Mouse (Mus musculus) kidney, postnatal 25 days (tissue): ENCODE data around the gene Mcfd2.
"Not testable (repeated sequence)": the region's sequence is repeated elsewhere in the genome, so short reads cannot be mapped to it uniquely, and the experiment has no call there.

ENCODE experiments used
- DNase-seq, 2 experiments: peaks; one replicate each; pipeline ENCODE4 v3.0.0; 2021; ENCODE audit warnings: mixed read lengths in 2 of 2

The Mcfd2 gene

DNA sequence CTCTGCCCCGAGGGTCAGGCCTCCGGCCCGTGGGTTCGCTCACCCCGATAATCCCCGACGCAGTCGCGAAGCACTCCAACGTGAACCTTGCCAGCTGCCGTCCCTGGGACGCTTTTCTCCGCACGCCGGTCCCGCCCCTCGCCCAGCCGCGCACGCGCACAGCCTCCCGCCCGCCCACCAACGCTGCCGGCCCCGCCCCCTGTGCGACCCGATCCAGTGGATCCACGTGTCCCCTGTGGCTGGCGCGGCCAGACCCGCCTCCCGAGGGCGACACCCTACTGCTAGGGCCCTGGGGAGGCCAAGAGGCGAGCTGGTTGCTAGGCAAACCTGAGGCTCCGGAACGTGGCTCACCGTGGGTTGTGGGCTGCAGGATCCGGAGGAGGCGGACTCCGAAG, at the start of gene Mcfd2:
TSS of gene Mcfd2 (minus strand) at position 144 of the 395 bp plus-strand sequence.
- peak; percentile 96 to 98 for DNase-seq

DNA sequence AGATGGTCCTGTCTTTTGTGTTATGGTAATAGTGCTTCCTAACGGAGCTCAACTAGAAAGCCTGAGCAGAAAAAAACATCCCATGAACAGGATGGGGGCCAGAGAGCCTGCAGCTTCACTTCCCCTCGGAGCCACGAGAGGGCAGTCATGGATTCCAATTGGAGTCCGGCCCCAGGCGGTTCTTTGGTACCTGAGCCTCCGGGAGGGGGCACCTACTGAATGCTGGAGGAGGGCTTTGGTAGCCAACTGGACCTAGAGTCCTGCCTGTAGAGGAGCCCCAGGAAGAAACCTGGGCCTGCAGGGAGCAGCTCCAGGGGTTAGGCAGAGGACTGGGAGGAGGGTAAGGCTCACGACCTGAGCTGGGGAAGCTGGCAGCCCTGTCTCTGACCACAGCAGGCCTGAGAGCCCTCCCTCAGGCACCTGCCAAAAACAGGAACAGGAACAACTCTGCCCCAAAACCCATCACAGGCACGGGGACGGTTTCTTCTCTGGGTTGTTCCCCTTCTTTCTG, 49.3 kb upstream of the Mcfd2 start:
- peak; percentile 91 to 95 for DNase-seq

DNA sequence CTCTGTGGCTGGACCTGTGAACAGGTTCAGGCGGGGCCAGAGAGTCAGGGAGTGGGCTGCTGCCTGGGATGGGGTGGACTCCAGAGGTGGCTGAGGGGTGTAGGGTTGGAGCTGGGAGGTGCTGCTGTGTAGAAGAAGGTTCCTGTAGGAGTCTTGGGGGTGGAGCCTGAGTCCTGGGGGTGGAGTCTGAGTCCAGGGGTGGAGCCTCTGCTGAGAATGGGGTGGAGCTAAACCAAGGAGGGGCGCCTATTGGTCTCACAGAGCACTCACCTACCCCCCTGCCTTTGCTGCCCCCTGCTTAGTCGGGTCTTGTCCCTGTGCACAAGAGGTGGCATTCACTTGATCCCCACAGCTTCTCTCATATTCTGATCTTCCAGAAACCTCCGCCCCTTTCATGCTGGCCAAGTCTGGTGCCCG, 48.8 kb upstream of the Mcfd2 start:
- DNase-seq, result peak; percentile 56 to 74

DNA sequence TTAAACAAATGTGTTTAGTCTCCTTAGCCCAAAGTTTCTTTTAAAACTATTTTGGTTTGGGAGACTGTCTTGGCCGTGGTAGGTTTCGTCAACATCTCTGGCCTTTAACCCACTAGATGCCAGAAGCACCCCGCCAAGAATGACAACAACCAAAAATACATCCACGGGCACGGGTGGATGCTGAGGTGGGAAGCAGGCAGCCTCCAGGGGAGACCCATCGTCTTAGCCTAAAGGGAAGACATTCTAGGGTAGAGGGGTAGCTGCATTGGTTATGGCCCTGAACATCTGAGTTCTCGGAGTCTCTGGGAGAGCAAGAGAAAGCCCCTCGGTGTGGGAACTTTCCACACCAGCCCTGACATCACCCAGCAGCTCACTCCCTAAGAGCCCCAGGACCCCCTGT, 48.4 kb upstream of the Mcfd2 start:
- DNase-seq, result no peak

DNA sequence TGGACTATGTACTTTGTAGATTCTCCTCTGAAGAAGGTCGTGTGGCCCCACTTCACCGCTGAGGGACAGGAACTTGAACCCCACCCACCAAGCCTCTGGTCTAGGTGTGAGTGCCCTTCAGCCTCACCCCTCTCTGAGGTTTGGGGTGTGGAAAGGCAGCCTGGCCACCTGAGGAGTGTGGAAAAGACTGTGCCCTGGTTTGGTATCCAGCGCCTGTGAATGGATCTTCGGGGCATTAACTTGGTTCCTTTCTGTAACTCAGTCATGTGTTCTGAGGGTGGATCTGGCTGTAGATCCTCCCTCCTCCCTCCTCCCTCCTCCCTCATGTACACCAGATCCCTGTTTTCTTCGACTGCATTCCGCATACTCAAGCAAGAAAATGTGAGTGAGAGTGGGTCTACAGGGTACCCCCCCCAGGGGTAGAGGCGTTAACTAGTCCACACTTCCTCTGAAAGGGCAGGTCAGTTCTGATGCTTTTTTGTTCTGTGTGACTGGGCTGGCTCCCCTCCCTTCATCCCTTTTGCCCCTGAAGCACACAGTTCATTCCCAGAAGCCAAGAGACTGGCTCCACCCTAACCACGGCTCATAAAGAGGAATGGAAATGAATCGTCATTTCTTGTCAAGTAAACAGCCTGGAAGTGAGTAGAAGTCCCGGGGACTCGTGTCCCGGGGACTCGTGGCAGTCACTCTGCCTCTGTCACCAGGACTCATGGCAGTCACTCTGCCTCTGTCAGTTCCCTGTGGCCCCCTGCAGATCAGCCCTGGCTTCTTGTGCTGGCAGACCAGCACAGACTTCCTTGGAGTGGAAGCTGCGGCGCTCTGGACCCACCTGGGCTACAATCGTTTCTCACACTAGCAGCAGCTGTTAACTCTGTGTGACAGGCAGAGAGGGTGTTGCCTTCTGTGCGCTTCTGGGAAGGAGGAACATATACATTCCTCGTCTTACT, 47.5 kb upstream of the Mcfd2 start:
- peak; percentile 52 to 78 for DNase-seq

DNA sequence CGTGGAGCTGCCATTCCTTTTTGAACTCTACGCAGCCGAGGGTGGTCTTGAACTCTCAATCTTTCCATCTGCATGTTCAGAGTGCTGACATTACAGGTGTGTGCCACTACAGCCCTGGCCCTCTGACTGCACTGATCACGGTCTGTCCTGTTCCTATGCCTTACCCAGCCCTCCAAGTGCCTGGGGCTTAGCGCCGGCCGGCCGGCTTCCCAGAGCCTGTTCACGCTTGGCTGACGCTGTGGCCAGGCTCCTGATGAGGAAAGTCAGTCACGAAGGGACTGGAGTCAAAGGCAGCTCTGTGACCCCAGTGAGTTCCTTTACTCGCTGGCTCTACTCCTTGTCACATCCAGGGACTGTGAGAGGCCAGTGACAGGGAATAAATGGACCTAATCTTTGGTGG, 46.6 kb upstream of the Mcfd2 start:
- peak; percentile 78 to 93 for DNase-seq

DNA sequence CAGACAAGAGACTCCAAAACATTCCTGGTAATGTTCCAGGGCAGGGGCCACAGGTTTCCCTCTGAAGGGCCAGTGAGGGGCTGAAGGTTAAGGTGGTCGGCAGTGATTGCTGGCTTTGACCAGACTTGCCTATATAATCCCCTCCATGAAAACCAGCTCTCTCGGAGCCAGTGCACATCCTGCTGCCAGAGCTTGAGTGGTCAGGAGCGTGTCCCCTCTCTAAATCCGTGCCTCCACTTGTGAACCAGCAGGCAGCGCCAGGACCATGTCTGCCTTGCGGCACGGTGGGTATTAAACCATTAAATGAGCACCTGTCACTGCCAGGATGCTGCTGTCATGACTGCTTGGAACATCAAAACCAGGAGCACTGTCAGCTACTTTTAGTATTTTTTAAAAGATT, 44.8 kb upstream of the Mcfd2 start:
- DNase-seq, result no peak

DNA sequence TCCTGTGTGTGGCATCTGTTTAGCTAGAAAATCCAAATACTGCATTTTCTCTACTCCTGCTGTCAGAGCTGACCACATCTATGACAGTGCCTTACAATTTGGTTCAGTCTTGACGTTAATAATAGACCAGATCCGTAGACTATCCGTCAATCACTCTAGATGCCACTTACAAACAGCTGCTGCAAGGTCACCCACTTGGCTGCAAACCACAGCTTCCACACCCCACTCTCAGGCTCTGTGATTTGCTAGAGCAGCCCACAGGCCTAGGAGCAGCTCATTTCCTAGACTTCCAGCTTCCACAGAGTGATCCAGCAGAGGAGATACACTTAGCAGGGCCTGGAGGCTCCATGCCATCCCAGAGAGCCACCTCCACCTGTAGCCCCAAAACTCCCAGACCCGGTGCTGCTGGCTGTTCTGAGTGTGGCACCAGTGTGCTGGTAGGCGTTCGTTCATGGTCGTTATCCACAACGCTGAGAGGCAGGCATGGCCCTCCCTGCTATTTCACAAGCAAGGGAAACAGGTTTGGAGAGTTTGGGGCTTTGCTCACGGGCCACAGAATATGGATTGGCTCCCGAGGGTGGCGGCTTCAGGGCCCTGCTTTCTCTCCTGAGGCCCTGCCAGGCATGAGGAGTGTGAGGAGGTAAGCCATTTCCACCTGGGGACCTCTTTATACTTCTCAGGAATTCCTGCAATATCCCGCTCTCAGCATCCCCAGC, 43.5 kb upstream of the Mcfd2 start:
- no peak for DNase-seq

DNA sequence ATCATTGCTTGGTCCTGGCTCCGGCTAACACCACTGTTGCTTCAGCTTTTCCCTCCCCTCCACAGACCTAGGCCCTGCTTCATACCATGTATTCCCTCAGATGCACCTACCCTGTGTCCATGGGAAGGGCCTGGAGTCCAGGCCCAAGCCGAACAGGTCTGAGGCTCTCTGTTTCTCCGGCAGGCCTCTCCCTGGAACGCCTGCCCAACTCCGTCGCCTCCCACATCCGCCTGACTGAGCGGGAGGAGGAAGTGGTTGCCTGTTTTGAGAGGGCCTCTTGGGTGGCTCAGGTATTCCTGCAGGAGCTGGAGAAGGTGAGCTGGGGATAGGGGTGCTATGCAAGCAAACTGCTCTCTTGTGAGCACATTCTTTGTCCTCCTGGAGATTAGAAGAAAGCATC, 41.0 kb upstream of the Mcfd2 start:
- peak; percentile 38 to 72 for DNase-seq

DNA sequence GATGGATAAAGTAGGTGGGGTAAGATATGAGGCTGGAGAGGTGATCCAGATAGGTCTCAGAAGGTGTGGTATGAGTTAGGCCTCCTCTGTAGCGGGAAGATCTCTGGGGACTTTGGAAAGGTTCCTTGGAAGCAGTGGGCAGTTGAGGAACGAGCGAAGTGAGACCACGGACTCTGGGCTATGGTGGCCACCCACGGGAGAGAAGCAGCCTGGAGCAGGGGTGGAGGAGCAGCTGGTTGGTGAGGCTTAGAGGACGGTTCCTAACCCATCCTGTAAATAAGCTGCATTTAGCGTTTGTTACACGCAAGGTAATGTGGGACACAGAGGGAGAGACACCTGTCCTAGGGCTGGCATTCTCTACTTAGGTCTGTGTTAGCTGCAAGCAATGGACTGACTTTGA, 39.3 kb upstream of the Mcfd2 start:
- DNase-seq, result no peak

DNA sequence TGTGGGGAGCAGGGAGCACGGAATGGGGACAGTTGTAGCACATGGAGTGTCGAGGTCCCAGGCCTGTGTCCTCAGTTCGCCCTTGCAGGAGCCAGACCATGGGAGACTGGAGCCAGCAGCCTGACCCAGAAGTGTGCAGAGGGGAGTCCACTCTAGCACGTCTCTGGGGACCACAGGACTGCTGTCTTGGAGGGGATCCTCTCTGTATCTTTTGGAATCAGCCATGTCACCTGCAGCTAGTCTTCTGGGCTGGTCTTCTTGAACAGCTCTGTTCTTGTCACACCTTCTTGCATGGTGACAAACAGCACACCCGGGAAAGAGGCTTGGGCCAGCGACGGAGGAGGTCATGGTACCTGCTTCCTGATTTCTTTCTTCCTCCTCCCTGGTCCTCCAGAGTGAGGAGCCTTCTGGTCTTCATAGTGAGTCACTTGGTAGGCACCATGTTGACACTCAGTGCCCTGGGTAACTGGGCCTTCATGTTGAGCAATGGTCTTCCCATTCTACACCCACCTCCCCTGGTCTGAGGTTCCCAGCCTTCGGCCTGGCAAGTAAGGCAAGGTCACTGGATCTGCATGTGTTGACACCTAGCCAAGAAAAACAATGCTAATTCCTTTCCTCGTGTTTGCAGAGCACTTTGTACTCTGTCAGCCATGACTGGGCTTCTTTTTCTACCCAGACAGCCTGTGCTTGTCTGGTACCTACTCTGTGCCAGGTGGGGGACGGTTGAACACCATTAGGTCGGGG, 38.6 kb upstream of the Mcfd2 start:
- peak; percentile 61 to 82 for DNase-seq

DNA sequence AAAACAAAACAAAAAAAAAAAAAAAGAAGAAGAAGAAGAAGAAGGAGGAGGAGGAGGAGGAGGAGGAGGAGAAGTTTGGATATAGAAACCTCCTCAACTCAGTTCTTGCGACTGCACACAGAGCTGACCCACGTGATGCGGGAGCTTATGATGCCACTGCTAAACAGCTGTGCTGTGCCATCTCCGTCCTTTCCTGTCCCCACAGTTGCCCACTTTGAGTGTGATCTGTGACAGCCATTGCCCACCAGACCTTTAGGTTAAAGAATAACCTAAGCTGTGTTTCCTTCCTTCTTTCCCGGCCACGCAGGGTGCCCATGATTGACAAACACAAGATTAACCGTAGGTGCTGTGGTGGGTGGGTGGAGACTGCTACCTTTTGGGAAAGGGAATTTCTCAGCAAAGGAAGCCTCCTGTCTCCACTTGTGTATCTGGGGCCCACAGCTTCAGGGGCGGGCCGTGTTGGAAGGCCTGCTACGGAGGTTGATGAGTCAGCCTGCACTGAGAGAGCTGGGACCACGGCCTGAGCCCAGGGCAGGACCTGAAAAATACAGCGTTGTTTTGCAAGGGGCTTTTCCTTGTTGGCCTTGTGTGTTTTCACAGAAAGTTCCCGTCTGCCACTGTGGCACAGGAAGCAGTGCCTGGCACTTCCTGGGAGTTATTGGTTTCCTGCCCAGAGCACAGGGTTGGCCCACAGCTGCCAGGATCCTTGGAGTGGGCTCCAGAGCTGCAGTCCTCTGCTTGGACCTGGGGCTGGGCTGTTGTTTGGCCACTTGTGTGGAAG, 36.5 kb upstream of the Mcfd2 start:
- DNase-seq, result peak in 1 of 2 experiments; percentile 45

DNA sequence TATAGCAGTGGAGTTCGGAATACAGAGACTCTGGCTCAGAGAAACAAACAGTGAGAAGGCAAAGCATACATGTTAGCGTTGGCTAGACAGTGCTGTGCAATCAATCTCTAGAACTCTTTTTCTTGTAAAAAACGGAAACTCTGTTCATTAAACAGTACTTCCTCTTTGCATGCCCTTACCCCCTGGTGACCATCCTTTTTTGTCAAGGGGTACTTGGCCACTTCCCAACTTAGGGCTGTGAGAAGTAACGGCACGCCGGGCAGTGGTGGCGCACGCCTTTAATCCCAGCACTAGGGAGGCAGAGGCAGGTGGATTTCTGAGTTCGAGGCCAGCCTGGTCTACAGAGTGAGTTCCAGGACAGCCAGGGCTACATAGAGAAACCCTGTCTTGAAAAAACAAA, 35.9 kb upstream of the Mcfd2 start:
- DNase-seq, result not testable (repeated sequence)

DNA sequence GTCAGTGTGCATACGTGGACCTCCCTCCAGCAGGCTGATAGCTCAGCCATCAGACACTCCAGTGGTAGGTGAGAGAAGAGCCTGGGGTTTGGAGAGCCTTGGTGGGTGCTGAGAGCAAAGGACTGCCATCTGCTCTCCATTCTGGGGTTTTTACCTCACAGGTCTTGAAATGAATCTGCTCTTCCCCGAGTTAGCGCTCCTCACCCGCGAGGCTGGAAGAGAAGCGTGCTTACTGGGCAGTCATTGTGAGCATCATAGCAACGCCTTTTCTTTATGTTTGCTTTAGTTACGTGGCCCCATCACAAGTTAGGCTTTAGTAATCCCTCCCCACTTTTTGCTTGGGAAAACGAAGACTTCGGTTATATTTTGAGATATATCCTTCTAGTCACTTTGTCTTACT, 34.6 kb upstream of the Mcfd2 start:
- DNase-seq, result no peak

DNA sequence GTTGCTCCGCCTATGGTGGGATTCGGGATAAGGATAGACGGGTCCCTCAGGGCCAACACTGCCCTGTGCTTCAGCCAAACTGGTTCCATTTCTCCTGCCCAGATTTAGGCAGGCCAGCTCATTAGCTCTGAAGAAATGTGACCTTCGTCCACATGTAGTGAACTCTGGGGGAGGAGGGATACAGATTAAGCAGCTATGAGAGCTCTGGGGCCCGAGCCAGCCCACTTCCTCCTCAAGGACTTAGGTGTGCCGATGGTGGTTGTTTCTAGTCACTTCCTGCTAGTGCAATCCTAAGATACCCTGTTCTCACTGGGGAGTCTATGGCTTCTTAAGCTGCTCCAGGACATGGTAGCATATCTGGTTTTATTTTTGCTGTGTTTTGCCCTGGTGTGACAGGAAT, 33.2 kb upstream of the Mcfd2 start:
- peak; percentile 70 to 81 for DNase-seq

DNA sequence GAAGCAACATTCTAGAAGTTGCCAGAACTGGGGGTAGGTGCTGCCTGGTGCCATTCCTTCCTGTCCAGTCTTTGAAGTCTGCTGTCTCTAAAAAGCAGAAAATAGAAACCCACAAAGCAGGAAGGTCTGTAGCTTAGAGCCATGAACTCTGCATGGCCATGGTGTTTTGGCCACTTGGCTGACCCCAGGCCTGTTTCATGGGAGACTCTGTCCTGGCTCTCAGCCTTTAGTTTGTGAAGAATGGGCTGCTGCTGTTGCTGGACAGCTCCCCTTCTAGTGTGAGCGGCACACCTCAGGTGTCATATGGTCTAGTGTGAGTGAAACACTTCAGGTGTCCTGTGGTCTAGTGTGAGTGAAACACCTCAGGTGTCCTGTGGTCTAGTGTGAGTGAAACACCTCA, 31.0 kb upstream of the Mcfd2 start:
- DNase-seq, result not testable (repeated sequence)

DNA sequence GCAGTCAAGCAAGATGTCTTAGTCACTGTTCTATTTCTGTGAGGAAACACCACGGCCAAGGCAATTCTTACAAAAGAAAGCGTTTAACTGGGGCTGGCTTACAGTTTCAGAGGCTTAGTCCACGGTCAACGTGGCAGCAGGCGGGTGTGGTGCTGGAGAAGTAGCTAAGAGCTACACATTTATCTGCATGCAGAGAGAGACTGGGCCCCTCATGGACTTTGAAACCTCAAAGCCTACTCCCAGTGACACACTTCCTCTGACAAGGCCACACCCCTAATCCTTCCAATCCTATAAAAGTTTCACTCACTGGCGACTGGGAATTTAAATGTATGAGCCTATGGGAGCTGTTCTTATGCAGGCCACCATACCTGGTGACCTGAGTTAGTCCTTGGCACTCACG, 30.0 kb upstream of the Mcfd2 start:
- DNase-seq, result no peak

DNA sequence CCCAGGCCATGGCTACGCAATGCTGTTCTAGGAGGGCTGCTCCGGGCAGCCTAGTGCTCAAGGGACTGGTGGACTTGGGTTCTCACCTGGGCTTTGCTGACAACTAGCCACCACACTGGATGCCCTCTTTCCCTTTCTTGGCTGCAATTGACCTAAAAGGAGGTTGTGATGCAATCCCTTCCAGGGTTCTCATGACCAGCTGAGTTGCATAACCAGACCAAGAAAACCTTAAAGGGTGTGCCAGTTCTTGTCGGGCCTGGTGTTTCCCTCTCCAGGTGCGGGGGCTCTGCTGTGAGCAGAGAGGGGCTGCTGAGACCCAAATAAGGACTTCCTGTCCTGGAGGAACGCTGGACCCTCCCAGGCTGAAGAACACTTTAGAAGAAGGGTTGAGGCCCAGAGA, 27.4 kb upstream of the Mcfd2 start:
- peak in 1 of 2 experiments; percentile 49 for DNase-seq

DNA sequence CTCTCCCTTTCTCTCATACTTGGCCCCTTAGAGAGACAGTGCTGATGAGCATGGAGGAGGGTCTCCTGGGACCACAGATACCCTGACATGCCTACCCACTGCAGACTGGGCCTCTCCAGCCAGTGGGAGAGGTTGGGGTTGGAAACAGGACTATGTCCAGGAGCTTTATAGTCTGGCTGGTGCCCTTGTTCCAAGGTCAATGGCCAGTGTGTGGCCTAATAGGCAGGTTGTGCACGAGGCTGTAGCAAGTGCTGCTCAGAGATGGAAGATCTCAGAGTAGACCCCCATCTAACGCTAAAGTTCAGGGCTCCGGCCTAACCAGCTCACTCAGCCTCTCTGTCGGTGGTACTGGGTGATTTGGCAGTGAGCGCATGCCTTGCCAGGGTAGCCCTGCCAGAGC, 26.0 kb upstream of the Mcfd2 start:
- peak in 1 of 2 experiments; percentile 58 for DNase-seq

DNA sequence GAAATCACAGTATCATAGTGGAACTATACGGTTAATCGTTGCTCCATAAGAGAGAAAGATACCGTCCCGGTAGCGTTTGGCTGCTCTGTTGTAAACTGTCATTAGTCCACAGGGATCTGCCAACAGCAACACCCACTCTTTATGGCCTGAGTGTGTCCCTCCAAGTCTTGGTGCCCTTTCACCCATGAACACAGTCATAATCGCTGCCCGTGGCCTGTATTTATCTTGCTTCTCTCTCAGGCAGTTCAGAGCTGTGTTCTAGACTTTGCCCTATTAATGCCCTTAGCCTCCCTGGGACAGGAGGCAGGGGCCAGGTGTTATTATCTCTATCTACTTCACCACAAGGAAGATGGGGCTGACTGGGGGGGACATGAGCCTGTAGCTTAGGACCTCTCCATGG, 25.3 kb upstream of the Mcfd2 start:
- peak in 1 of 2 experiments; percentile 64 for DNase-seq

DNA sequence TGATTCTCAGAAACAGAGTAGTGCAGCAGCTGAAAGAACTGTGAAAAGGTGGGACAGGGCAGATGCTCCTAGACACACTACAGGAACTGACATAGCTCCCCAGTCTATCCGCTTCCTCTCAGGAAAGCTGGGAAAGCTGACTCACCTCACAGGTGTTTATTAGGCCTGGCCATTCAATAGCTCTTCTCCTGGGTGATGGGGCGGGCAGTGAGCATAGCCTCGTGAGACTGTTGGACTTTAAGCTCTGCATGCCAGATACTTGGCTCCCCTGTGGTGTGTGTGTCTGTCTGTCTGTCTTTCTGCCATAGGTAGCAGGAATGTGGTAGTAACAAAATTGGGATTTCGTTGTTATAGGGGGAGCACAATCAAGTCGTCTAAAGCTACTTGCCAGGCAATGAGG, 23.6 kb upstream of the Mcfd2 start:
- peak; percentile 55 to 81 for DNase-seq

DNA sequence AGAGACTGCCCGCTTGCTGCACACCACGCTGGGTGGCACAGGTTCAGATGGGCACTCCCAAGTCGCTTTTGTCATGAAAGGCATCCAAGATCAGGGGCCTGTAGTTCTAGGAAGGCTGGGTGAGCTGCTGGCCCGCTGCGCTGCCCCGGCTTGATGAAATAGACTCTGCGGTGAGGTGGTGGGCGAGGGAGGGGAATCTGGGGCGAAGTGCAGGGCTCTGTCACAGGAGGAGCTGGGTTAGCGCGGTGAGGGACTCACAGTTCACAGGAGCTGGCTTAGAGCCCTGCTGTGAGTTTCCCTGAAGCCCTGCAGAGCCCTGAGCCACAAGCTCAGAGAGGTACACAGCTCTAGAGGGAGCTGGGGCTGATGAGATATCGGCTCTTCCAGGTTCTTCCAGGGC, 22.4 kb upstream of the Mcfd2 start:
- peak; percentile 58 to 81 for DNase-seq
